Mouse (Mus musculus) bone marrow macrophage, adult 2 months (primary cell): ENCODE data around the gene Cpn1.

Experiments
- CTCF ChIP-seq: IDR thresholded peaks from 2 replicates; pipeline ENCODE4 v1.5.1; 2012; ENCODE audit warnings: low read depth, mild to moderate bottlenecking, low read length, moderate library complexity
- POLR2A ChIP-seq: IDR thresholded peaks from 2 replicates; pipeline ENCODE4 v1.6.1; 2012; ENCODE audit warnings: mild to moderate bottlenecking, low read depth, low read length, borderline replicate concordance

DNA sequence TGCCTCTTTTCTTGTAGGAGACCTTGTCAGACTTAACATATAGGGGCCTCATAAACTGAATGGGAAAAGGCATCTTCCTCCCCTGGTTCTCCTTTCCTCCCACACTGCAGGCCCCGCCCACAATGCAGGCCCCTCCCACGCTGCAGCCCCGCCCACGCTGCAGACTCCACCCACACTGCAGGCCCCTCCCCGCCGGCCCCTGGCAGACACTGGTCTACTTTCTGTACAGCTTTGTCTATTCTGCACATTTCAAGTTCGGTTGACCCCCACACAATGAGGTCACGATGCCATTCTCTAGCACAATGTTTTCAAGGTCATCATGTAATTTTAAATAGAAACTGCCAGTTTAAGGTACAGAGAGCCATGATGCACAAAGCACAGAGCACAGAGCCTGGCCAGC lies 62.0 kb downstream of the Cpn1 start:
- no peak for TF ChIP-seq CTCF
- no peak for TF ChIP-seq POLR2A
